Mouse (Mus musculus) cerebellum, adult 2 months (tissue): ENCODE measurements at regions not wholly inside any gene's neighbourhood (a gene's known extent, or its start where the extent isn't known, plus 50 kb on each side); places are given as distances from the start of the nearest gene placed in this dataset.

Source experiments
- CTCF ChIP-seq: fragments of 200-500 bp; IDR thresholded peaks from 2 replicates; pipeline ENCODE4 v1.5.1; 2011; ENCODE audit warnings: low read depth, mild to moderate bottlenecking, control low read depth, low read length, moderate library complexity, borderline replicate concordance; ENCODE audit not compliant: insufficient read depth
- POLR2A ChIP-seq: fragments of 200-500 bp; IDR thresholded peaks from 2 replicates; pipeline ENCODE4 v1.6.1; 2011; ENCODE audit warnings: low read length, control low read depth, borderline replicate concordance; ENCODE audit not compliant: insufficient read depth

GRCm38 (mm10) chr6:140133734-140134133 is 92.5 kb upstream of the Plcz1 start:
- no peak for TF ChIP-seq CTCF
- TF ChIP-seq POLR2A, result no peak
